Mouse (Mus musculus): ENCODE results near the gene Ubxn11. TPM values are rescaled to one million over a fixed set of nuclear protein-coding genes. Genes with fewer than 3 reads are reported as not detected.

Gene Ubxn11
- total and polyA plus RNA-seq, 3 experiments, result 1.6 to 6.9 (median 2.1) TPM

DNA sequence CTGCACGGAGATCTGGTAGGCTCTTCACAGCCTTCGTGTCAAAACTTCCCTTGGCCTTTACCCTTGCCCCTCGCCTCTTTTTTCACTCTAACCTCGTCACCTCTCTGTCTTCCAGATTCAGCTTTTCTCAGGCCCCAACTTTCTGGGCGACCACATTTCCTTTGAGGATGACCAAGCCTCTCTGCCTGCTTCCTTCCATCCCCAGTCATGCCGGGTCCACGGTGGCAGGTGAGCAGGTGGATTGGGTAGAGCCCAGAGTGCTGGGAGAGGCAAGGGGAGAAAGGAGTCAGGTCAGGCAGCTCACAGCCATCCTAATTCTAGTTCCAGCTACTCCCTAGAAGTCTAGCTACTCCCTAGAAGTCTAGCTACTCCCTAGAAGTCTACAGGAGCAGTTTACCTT, 19.9 kb upstream of the Ubxn11 start:
- Histone ChIP-seq H3K27ac (no peak overlapping the region), H3K79me2 (replicated peaks; ENCODE audit: control insufficient read depth, insufficient read depth, low read length) (no peaks in the 10 kb centered on the region), H3K27me3 (ENCODE audit: control insufficient read depth, insufficient read depth, low read length) (0 out of 2 replicates have a peak, but pooled peaks cover 3% of the 10 kb centered on the region), H3K9ac (ENCODE audit: low read depth, low read length) (no peak overlapping the region), H3K36me3 (ENCODE audit: control insufficient read depth, insufficient read depth, low read length) (no peaks in the 10 kb centered on the region), H3K4me3 (no peak overlapping the region; the same call in 1 of the 2 replicates), H3K4me1 (ENCODE audit: control insufficient read depth, insufficient read depth, low read length) (no peaks in the 10 kb centered on the region)
- 23% methylated on average over 7 of the region's 7 CpGs for WGBS
- no peak for DNase-seq
- no peak for TF ChIP-seq CTCF (IDR thresholded peaks at IDR 0.05)
- no peak for TF ChIP-seq POLR2A (IDR thresholded peaks at IDR 0.05; ENCODE audit: insufficient read depth, low read depth, low read length)
- intact Hi-C loops (cut with DNase I), result loop anchor here (5.0 kb wide), 1 partner anchor 45 kb away; no protein-coding TSS in a partner anchor

DNA sequence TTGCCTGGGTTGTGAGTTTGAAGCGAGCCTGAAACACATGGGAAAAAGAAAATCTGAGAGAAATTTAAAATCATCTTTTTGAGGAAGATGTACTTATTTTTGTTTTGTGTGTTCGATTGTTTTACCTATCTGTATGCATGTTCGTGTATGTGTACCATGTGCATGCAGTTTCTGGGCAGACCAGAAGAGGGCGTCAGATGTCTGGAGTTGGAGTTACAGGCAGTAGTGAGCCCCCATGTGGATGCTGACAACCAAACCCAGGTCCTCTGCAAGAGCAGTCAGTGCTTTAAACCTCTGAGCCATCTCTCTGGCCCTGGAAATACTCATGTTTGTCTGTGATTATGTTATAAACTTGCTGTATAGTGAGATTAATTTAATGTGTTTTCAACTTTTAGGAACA, 17.4 kb upstream of the Ubxn11 start:
- no peak for TF ChIP-seq EP300 (IDR thresholded peaks at IDR 0.05; ENCODE audit: insufficient read depth, low read depth, low read length)
- TF ChIP-seq CTCF (IDR thresholded peaks at IDR 0.05), result no peak
- TF ChIP-seq POLR2A (IDR thresholded peaks at IDR 0.05; ENCODE audit: insufficient read depth, low read depth, low read length), result no peak
- intact Hi-C loops (cut with DNase I), result loop anchor here (5.0 kb wide), 1 partner anchor 48 kb away; no protein-coding TSS in a partner anchor

GRCm38 (mm10) chr4:134087412-134087811, 15.0 kb upstream of the Ubxn11 start:
- Histone ChIP-seq H3K27me3 (ENCODE audit: control insufficient read depth, insufficient read depth, low read length) (0 out of 2 replicates have a peak, but pooled peaks cover 1% of the 10 kb centered on the region), H3K4me3 (no peak overlapping the region), H3K79me2 (replicated peaks; ENCODE audit: control insufficient read depth, insufficient read depth, low read length) (no peaks in the 10 kb centered on the region), H3K4me1 (ENCODE audit: control insufficient read depth, insufficient read depth, low read length) (no peaks in the 10 kb centered on the region), H3K36me3 (ENCODE audit: control insufficient read depth, insufficient read depth, low read length) (no peaks in the 10 kb centered on the region), H3K27ac (no peak overlapping the region), H3K9ac (ENCODE audit: low read depth, low read length) (no peak overlapping the region)
- DNase-seq, result peak in 1 of 2 experiments; percentile 24
- TF ChIP-seq POLR2A (IDR thresholded peaks at IDR 0.05; ENCODE audit: insufficient read depth, low read depth, low read length) (no peak), CTCF (IDR thresholded peaks at IDR 0.05) (peak; percentile 73), EP300 (IDR thresholded peaks at IDR 0.05; ENCODE audit: insufficient read depth, low read depth, low read length) (no peak)
- intact Hi-C loops (cut with DNase I), result no loop called here
- WGBS, result 26% methylated on average over 7 of the region's 7 CpGs

More for the DNA sequence above, 17.4 kb upstream of the Ubxn11 start:
- no peak overlapping the region for H3K4me3 ChIP-seq
- no peaks in the 10 kb centered on the region for H3K4me1 ChIP-seq (ENCODE audit: control insufficient read depth, insufficient read depth, low read length)
- DNase-seq, result no peak
- no peak overlapping the region for H3K27ac ChIP-seq
- H3K79me2 ChIP-seq (replicated peaks; ENCODE audit: control insufficient read depth, insufficient read depth, low read length), result no peaks in the 10 kb centered on the region
- no peak overlapping the region for H3K9ac ChIP-seq (ENCODE audit: low read depth, low read length)
- H3K27me3 ChIP-seq (ENCODE audit: control insufficient read depth, insufficient read depth, low read length), result 0 out of 2 replicates have a peak, but pooled peaks cover 3% of the 10 kb centered on the region
- 90% methylated on average over 4 of the region's 4 CpGs for WGBS
- no peaks in the 10 kb centered on the region for H3K36me3 ChIP-seq (ENCODE audit: control insufficient read depth, insufficient read depth, low read length)

DNA sequence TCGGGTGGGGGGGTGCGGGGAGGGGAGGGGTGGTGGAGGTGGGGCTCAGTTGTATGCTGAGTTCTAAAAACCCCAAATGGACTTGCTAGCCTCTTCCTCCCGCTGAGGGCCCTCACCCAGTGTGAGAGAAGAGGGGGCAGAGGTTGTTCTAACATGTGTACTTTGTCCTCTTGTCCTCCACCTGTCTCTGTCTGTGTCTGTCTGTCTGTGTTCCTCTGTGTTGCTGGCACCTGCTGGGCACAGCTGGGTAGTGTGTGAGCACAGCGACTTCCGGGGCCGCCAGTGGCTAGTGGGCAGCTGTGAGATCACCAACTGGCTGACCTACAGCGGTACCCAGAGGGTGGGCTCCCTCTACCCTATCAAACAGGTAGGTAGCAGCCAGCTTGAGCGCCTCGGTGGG, 13.3 kb upstream of the Ubxn11 start:
- H3K79me2 ChIP-seq (replicated peaks; ENCODE audit: control insufficient read depth, insufficient read depth, low read length), result no peaks in the 10 kb centered on the region
- TF ChIP-seq CTCF (IDR thresholded peaks at IDR 0.05) (no peak), EP300 (IDR thresholded peaks at IDR 0.05; ENCODE audit: insufficient read depth, low read depth, low read length) (no peak), POLR2A (IDR thresholded peaks at IDR 0.05; ENCODE audit: insufficient read depth, low read depth, low read length) (no peak)
- no peaks in the 10 kb centered on the region for H3K36me3 ChIP-seq (ENCODE audit: control insufficient read depth, insufficient read depth, low read length)
- no peaks in the 10 kb centered on the region for H3K27me3 ChIP-seq (ENCODE audit: control insufficient read depth, insufficient read depth, low read length)
- no peak overlapping the region for H3K4me3 ChIP-seq
- DNase-seq, result no peak
- no peaks in the 10 kb centered on the region for H3K4me1 ChIP-seq (ENCODE audit: control insufficient read depth, insufficient read depth, low read length)
- no peak overlapping the region for H3K27ac ChIP-seq
- no peak overlapping the region for H3K9ac ChIP-seq (ENCODE audit: low read depth, low read length)
- WGBS, result 78% methylated on average over 9 of the region's 9 CpGs
- intact Hi-C loops (cut with DNase I), result no loop called here

DNA sequence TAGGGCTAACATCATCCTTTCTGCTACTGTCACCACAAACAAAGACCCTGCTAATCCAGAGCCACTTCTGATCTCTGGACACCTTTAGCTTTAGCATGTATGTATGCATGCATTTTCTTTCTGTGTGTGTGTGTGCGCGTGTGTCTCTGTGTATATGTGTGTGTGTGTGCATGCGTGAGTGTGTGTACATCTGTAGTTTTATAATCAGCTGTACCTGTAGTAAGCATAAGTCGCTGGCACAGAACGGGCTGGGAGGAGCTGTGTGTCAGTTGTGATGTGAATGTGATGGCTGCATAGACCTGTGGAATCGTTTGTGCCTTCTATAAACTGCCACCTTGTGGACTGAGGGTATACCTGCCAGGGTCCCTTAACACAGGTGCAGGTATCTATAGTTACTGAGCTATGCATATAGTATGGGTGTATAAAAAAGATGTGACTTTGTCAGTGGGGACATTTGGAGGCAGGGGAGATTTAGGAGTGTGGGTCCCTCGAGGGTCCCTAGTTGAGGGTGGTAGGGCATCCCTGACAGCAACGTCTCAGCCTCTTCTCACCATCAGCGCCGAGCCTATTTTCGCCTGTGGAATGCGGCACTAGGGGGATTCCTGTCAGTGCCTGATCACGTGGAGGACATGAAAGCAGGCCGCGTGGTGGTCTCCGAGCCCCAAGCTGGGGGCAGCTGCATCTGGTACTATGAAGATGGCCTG, 11.7 kb upstream of the Ubxn11 start:
- Histone ChIP-seq H3K4me1 (ENCODE audit: control insufficient read depth, insufficient read depth, low read length) (no peaks in the 10 kb centered on the region), H3K27ac (no peak overlapping the region), H3K27me3 (ENCODE audit: control insufficient read depth, insufficient read depth, low read length) (no peaks in the 10 kb centered on the region), H3K9ac (ENCODE audit: low read depth, low read length) (no peak overlapping the region), H3K79me2 (replicated peaks; ENCODE audit: control insufficient read depth, insufficient read depth, low read length) (no peaks in the 10 kb centered on the region), H3K36me3 (ENCODE audit: control insufficient read depth, insufficient read depth, low read length) (no peaks in the 10 kb centered on the region), H3K4me3 (no peak overlapping the region)
- TF ChIP-seq POLR2A (IDR thresholded peaks at IDR 0.05; ENCODE audit: insufficient read depth, low read depth, low read length) (no peak), CTCF (IDR thresholded peaks at IDR 0.05) (no peak), EP300 (IDR thresholded peaks at IDR 0.05; ENCODE audit: insufficient read depth, low read depth, low read length) (no peak)
- DNase-seq, result no peak
- WGBS, result 58% methylated on average over 16 of the region's 16 CpGs
- intact Hi-C loops (cut with DNase I), result no loop called here

DNA sequence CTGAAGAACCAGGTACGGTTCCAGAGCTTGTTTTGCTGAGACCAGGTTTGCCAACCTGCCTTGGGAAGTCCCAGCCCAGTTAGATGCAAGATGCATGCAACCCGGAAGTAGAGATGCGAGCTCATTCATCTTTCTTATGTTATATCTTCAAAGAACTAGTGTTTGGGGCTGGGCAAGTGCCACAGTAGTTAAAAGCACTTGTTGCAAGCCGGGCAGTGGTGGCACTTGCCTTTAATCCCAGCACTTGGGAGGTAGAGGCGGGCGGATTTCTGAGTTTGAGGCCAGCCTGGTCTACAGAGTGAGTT, 11.2 kb upstream of the Ubxn11 start:
- no peak for DNase-seq
- intact Hi-C loops (cut with DNase I), result no loop called here
- WGBS, result 75% methylated on average over 6 of the region's 6 CpGs

More for the DNA sequence above, 11.2 kb upstream of the Ubxn11 start:
- H3K27ac ChIP-seq, result no peak overlapping the region
- H3K4me3 ChIP-seq, result no peak overlapping the region
- no peaks in the 10 kb centered on the region for H3K27me3 ChIP-seq (ENCODE audit: control insufficient read depth, insufficient read depth, low read length)
- H3K36me3 ChIP-seq (ENCODE audit: control insufficient read depth, insufficient read depth, low read length), result no peaks in the 10 kb centered on the region
- no peaks in the 10 kb centered on the region for H3K79me2 ChIP-seq (replicated peaks; ENCODE audit: control insufficient read depth, insufficient read depth, low read length)
- TF ChIP-seq CTCF (IDR thresholded peaks at IDR 0.05) (no peak), EP300 (IDR thresholded peaks at IDR 0.05; ENCODE audit: insufficient read depth, low read depth, low read length) (no peak), POLR2A (IDR thresholded peaks at IDR 0.05; ENCODE audit: insufficient read depth, low read depth, low read length) (no peak)
- no peaks in the 10 kb centered on the region for H3K4me1 ChIP-seq (ENCODE audit: control insufficient read depth, insufficient read depth, low read length)
- H3K9ac ChIP-seq (ENCODE audit: low read depth, low read length), result no peak overlapping the region
